Mouse (Mus musculus) adrenal gland, adult (tissue): ENCODE data around the gene Gas6.
A peak's percentile ranks its signal among the peaks of the same experiment; 100 is the strongest.

ENCODE experiments used
- DNase-seq, 2 experiments: peaks; one replicate each; pipeline ENCODE4 v3.0.0; 2022 to 2023; ENCODE audit warnings: low spot score in 1 of 2; ENCODE audit not compliant: inconsistent age in 2 of 2

The Gas6 gene

DNA sequence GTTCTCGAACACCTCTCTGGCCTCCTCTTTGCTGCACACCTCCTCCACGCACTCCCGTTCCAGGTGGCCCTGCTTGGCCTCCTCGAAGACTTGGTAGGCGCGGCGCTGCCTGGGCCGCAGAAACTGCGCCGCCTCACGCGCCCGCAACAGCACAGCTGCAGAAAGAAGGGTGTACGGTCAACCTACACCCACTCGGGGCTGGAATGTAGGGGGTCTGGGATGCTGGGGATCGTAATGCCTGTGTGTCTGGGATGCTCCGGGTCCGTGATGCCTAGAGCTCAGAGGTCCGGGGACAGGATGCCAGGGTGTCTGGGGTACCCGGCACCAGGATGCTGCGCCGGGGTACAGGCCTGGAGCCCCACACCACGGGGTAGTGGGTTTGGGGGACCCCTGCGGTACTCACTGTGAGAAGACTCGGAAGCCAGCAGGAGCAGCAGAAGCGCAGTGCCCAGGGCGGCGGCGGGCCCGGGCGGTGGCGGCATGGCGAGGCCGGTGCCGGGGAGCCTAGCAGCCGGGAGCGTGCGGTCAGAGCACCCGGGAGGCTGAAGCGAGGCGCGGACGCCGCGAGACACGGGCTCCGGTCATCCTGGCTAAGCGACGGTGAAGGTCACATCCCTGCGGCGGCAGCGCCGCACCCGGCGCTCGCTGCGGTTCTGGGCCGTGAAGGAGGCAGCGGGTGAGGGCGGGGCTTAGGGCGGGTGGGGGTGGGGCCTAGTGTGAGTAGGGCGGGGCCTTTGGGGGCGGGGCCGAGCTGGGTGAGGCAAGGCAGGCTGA, at the start of gene Gas6:
Gene Gas6, minus strand, starts transcription at position 633 of the 774 bp plus-strand sequence.
- peak; percentile 83 to 92 for DNase-seq

DNA sequence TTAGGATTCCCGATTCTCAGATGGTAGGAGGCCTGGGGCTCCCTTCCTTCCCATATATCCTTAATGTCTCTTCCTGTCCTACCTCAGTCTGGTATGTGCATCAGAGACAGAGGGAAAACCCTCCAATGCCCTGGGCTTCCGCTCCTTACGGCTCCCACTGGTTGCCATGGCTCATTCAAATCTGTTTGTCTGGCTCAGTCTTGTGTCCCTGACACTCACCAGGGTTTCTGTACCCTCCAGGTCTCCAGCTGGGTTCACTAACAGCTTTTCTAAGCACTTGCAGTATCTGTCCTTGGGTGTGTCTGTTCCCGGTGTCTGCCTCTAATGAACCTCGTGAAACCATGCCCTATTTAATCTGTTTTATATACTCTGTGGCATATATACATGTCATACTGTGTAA, 47.2 kb upstream of the Gas6 start:
- DNase-seq = no peak

DNA sequence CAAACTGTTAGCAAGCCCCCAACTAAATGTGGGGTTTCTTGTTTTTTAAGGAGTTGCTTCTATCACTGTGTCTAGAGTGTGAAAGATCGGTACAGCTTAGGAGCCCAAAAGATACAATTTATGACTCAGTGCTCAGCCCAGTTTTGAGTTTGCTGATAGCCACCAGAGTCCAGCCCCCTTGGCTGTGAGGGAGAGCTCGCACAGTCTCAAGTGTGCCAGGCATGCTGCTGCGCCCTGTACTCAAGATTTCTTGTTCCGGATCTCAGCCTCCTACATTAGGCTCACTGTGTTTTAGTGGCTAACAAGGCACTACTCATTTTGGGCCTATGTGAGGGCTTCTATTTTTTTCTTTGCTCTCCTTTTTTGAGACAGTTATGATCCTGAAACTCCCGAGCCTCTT, 45.8 kb upstream of the Gas6 start:
- DNase-seq = no peak

- peak in 1 of 2 experiments; percentile 55 for DNase-seq
Observed at GRCm38 (mm10) chr8:13538821-13539220, 44.5 kb upstream of the Gas6 start.

DNA sequence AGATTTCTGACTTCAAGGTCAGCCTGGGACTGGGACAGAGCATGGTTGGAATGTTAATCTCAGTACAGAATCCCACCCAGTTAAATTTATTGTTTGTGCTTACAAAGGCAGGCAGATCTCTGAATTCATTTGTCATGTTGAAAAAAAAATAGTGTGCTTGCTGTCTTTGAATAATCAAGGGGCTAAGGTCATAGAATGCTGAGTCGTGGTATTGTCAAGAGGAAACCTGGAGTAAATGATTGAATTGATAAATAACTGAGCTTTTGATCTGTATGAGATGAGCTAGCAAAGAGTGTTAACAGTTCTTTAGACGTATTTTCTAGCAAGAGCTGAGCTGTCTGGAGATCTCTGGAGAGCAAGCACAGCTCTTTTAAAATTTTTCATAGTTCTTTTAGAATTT, 42.8 kb upstream of the Gas6 start:
- no peak for DNase-seq

- no peak for DNase-seq
Observed at GRCm38 (mm10) chr8:13533123-13533522, 38.8 kb upstream of the Gas6 start.

- DNase-seq = peak in 1 of 2 experiments; percentile 58
Observed at GRCm38 (mm10) chr8:13531602-13532171, 37.4 kb upstream of the Gas6 start.

- peak; percentile 94 to 97 for DNase-seq
Observed at GRCm38 (mm10) chr8:13530941-13531340, 36.7 kb upstream of the Gas6 start.

DNA sequence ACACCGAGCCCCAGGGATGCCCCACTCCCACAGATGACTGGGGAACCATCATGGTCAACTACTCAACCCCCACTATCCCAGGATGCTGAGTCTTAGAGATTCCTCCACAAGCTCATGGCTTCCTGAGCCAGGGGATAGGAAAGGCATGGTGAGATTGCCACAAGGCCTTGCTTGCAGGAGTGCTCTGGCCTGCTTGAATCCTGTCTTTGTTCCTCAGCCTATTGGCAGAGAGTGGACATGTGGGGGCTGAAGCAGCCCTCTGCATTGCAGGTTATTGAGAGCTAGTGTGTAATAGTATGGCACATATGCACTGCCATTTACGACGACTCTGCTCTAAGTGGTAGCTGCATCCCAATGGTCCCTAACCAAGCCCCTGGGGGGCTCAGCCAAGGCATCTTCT, 36.1 kb upstream of the Gas6 start:
- DNase-seq = no peak

GRCm38 (mm10) chr8:13529891-13530316, 35.6 kb upstream of the Gas6 start:
- DNase-seq = peak; percentile 75 to 92

DNA sequence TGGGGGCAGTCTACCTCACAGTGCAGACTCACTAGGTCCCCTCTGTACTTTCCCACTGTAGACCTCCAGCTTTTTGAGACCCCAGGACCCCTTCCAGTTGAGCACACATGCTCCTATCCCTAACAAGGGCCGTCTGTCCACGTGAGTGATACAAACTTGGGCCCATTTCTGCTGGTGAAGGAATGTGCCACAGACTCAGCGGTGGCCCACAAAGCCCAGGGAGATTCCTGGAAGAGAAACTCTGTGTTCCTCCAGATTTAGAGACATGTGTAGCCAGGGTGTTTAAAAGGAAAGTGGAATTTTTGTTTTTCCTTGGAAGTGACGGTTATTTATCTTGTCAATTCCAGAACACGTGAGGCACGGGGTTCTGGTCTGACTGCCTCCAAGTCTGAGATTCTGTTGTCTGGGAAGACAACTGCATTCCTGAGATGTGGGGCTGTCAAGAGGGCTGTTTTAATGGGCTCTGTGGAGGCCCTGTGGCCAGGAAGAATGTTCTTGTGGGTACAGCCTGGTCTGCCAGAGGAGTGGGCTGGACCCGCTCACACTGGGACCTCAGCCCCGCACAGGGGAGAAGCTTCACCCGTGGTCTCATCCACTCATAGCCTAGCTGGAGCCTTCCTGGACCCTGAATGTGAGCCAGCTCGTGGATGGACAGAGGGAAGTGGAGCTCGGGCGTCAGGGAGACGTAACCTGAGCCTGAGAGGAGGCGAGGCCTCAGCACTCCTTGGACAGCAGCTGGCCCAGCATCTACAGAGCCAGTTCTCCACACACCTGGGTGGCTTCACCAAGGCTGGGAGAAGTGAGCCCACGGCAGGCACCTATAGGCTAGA, 34.9 kb upstream of the Gas6 start:
- DNase-seq = peak; percentile 29 to 66

GRCm38 (mm10) chr8:13521392-13521791, 27.1 kb upstream of the Gas6 start:
- DNase-seq = peak; percentile 66 to 81

DNA sequence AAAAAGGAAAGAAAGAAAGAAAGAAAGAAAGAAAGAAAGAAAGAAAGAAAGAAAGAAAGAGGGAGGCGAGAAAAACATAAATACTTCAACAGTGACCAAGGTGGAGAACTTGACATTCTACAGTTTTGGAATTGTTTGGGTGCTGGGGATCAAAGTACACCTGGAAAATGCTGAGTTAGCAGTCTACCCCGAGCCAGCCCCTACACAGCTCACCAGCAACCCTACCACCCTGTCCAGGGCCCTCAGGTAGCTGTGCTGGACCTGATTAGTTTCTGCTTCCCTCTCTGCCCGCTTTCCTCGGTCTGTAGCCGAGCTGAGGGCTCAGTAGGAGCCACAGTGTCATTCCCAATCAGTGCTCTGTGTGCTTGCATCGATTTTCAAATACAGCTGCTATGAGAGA, 26.1 kb upstream of the Gas6 start:
- DNase-seq = no peak

DNA sequence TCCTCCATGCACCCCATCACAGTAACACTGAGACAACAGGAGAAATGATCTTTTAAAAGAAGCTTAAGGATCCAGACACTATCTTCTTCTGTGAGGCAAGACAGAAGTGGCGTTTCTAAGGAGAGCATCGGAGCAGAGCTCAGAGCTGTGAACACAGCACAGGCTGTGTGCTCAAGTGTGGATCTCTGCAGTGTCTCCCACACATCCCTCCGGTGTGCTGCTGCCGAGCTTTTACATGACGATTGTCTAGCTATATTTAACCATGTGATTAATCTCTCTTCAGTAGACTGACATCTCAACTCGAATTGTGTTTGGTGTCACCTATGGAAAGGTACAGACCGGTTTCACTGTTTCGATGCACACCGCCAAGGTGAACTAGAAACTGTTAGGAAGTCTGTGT, 25.2 kb upstream of the Gas6 start:
- no peak for DNase-seq

- peak; percentile 50 to 75 for DNase-seq
Observed at GRCm38 (mm10) chr8:13517284-13517781, 23.0 kb upstream of the Gas6 start.

GRCm38 (mm10) chr8:13516728-13517127, 22.4 kb upstream of the Gas6 start:
- DNase-seq = no peak

GRCm38 (mm10) chr8:13516011-13516442, 21.7 kb upstream of the Gas6 start:
- DNase-seq = peak; percentile 66 to 88

DNA sequence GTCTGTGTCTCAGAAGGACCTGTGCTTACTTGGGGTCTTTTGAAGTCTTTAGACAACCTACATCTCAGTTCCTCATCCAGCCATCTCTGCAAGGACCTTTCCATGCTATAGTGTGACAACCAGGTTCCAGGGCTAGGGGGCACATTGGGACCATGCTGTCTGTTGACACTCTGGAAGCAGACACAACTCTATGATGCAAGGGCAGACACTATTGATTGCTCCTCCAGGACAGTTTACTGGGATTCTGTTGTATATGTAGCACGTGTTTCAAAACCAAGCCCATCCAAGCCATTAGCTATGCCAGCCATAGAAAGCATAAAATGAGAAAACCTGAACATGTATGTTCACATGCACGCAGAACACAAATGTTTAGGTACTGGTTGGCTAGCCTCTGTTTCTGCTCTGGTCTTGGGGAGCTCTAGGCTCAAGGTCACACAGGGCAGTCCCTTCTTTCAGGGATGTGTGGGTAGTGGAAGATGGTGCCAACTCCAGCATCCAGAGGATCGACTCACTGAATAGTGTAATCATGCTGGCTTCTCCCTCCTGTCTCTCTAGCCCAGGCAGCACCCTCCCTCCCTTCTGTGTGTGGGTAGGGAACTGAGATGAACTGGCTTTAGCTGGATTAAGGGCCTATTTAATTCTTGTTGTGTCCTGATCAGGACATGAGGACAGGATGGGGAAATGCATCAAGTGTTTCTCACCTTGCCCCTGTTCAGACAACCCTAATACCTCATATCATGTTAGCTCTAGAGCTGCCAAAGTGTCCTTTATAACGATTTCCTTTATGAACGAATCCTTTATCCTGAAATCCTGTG, 19.5 kb upstream of the Gas6 start:
- DNase-seq = no peak

DNA sequence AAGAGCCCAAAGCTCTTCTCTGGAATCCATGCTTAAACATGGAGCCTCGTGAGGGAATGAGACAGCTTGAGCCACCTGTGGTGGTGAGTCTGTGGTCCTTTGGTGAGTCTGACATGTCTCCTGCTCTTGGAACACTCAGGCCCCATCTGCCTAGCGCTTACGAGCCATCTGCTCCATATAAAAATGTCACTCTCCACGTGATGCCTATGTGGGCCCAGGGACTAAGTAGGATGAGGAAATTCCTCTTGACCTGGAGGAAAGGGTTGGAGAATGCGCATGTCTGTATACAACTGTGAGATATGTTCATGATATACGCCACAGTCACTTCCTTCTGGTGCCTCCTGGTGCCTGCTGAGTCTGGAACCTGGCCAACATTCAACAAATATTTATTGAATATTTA, 18.4 kb upstream of the Gas6 start:
- no peak for DNase-seq

DNA sequence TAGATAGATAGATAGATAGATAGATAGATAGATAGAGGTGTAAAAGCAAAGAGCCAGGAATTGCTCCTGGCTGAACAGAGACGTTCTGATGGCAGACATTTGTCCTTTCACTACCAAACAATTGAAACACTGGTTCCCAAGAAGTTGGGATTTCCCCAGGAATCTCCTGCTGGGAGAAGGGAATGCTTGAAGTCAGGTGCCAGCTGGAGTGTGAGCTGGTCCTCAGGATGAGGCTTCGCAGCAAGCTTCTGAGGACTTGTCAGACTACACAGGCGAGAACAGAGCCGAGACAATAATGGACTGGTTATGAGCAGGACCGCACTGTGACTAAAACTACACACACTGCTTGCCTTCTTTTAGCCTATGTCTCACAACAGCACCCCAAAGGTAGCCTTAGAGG, 17.7 kb upstream of the Gas6 start:
- no peak for DNase-seq
